Mouse (Mus musculus) CH12.LX (cell line): ENCODE results near the gene Cdh10. TPM values are rescaled to one million over a fixed set of nuclear protein-coding genes. Genes with fewer than 3 reads are reported as not detected.

Experiments
- DNase-seq: peaks from one replicate; pipeline ENCODE4 v3.0.0-alpha.2; 2013; ENCODE audit errors: extremely low read depth
- H3K27ac ChIP-seq: 2 replicates; pipeline ENCODE4 v1.5.1; 2012; ENCODE audit warnings: low read depth, mild to moderate bottlenecking, control low read depth, moderate library complexity; ENCODE audit not compliant: insufficient read depth
- H3K27me3 ChIP-seq: replicated peaks from 2 replicates; pipeline ENCODE3; 2012; ENCODE audit warnings: inconsistent platforms
- H3K36me3 ChIP-seq, 2 experiments: replicated peaks in 1 of 2; 2 replicates each; pipeline versions ENCODE3 to v1.6.1; 2012; ENCODE audit warnings: inconsistent platforms in 1 of 2, low read length in 1 of 2, mild to moderate bottlenecking in 1 of 2, mixed read lengths in 1 of 2, moderate library complexity in 1 of 2; ENCODE audit not compliant: control insufficient read depth in 1 of 2, insufficient read depth in 1 of 2
- H3K4me1 ChIP-seq, 2 experiments: 2 replicates each; pipeline ENCODE4 v1.6.1; 2012; ENCODE audit warnings: inconsistent platforms in 1 of 2, moderate library complexity in 1 of 2; ENCODE audit not compliant: insufficient read depth in 2 of 2, control insufficient read depth in 1 of 2
- H3K4me2 ChIP-seq: 2 replicates; pipeline ENCODE4 v1.6.1; 2012; ENCODE audit warnings: low read depth, mild to moderate bottlenecking, control low read depth; ENCODE audit not compliant: poor library complexity, insufficient read depth, severe bottlenecking
- H3K4me3 ChIP-seq, 3 experiments: fragments of 150-350 bp in 1 of 3; sonication (generic) in 1 of 3; replicated peaks in 1 of 3; 2 replicates each; pipeline versions ENCODE3 to v1.5.1; 2011 to 2012; ENCODE audit warnings: low read depth in 2 of 3, low read length in 2 of 3, mild to moderate bottlenecking in 2 of 3, moderate library complexity in 2 of 3, control low read depth in 1 of 3, improper control_type of control experiment in 1 of 3, inconsistent platforms in 1 of 3, mixed read lengths in 1 of 3; ENCODE audit not compliant: poor library complexity in 1 of 3
- H3K79me2 ChIP-seq: replicated peaks from 2 replicates; pipeline ENCODE4 v1.6.1; 2012; ENCODE audit warnings: mild to moderate bottlenecking, moderate library complexity; ENCODE audit not compliant: control insufficient read depth, poor library complexity, insufficient read depth, severe bottlenecking; ENCODE audit errors: extremely low read depth
- H3K9ac ChIP-seq: 2 replicates; pipeline ENCODE4 v1.6.1; 2012; ENCODE audit warnings: low read depth, mild to moderate bottlenecking, control low read depth, moderate library complexity; ENCODE audit not compliant: insufficient read depth
- H3K9me3 ChIP-seq: replicated peaks from 2 replicates; pipeline ENCODE3; 2012; ENCODE audit warnings: low read length, inconsistent platforms, mixed read lengths
- CHD1 ChIP-seq: IDR thresholded peaks from 2 replicates; pipeline ENCODE4 v1.6.1; 2012; ENCODE audit warnings: low read depth, low read length, improper control_type of control experiment, inconsistent platforms
- E2F4 ChIP-seq: IDR thresholded peaks from 2 replicates; pipeline ENCODE4 v1.6.1; 2011; ENCODE audit warnings: low read depth, low read length, improper control_type of control experiment; ENCODE audit not compliant: insufficient replicate concordance
- ETS1 ChIP-seq: conservative IDR thresholded peaks from 2 replicates; pipeline ENCODE4 v1.6.1; 2012; ENCODE audit warnings: low read depth, mild to moderate bottlenecking, inconsistent platforms, low read length, improper control_type of control experiment, moderate library complexity
- GABPA ChIP-seq: IDR thresholded peaks from 2 replicates; pipeline ENCODE4 v1.6.1; 2012; ENCODE audit warnings: low read depth, low read length, improper control_type of control experiment, inconsistent platforms; ENCODE audit not compliant: insufficient replicate concordance
- IRF4 ChIP-seq: IDR thresholded peaks from 2 replicates; pipeline ENCODE4 v1.6.1; 2014; ENCODE audit warnings: low read depth, mild to moderate bottlenecking, inconsistent platforms, low read length, improper control_type of control experiment
- JUND ChIP-seq: conservative IDR thresholded peaks from 2 replicates; pipeline ENCODE4 v1.6.1; 2011; ENCODE audit warnings: low read depth, low read length, improper control_type of control experiment
- KAT2A ChIP-seq: IDR thresholded peaks from 2 replicates; pipeline ENCODE4 v1.6.1; 2012; ENCODE audit warnings: low read length, improper control_type of control experiment, inconsistent platforms; ENCODE audit not compliant: insufficient replicate concordance
- MEF2A ChIP-seq: IDR thresholded peaks from 2 replicates; pipeline ENCODE4 v1.6.1; 2014; ENCODE audit warnings: low read depth, mild to moderate bottlenecking, inconsistent platforms, low read length, improper control_type of control experiment, borderline replicate concordance
- NELFE ChIP-seq: IDR thresholded peaks from 2 replicates; pipeline ENCODE4 v1.6.1; 2011; ENCODE audit warnings: low read depth, low read length, improper control_type of control experiment
- NRF1 ChIP-seq: IDR thresholded peaks from 2 replicates; pipeline ENCODE4 v1.6.1; 2014; ENCODE audit warnings: low read depth, mild to moderate bottlenecking, inconsistent platforms, low read length, improper control_type of control experiment, moderate library complexity
- POLR2A ChIP-seq: IDR thresholded peaks from 2 replicates; pipeline ENCODE4 v1.6.1; 2011; ENCODE audit warnings: low read depth, mild to moderate bottlenecking, improper control_type of control experiment, low read length
- POLR2AphosphoS2 ChIP-seq: IDR thresholded peaks from 2 replicates; pipeline ENCODE4 v1.6.1; 2011; ENCODE audit warnings: low read depth, low read length, improper control_type of control experiment
- RAD21 ChIP-seq: IDR thresholded peaks from 2 replicates; pipeline ENCODE4 v1.6.1; 2011; ENCODE audit warnings: low read depth, mild to moderate bottlenecking, low read length, improper control_type of control experiment, moderate library complexity
- SMC3 ChIP-seq: IDR thresholded peaks from 2 replicates; pipeline ENCODE4 v1.6.1; 2011; ENCODE audit warnings: low read depth, low read length, improper control_type of control experiment
- TCF12 ChIP-seq: IDR thresholded peaks from 2 replicates; pipeline ENCODE4 v1.6.1; 2014; ENCODE audit warnings: low read depth, mild to moderate bottlenecking, inconsistent platforms, low read length, improper control_type of control experiment
- USF2 ChIP-seq: conservative IDR thresholded peaks from 2 replicates; pipeline ENCODE4 v1.6.1; 2011; ENCODE audit warnings: low read depth, low read length, improper control_type of control experiment
- ZC3H11A ChIP-seq: IDR thresholded peaks from 2 replicates; pipeline ENCODE4 v1.6.1; 2012; ENCODE audit warnings: low read depth, mild to moderate bottlenecking, inconsistent platforms, low read length, improper control_type of control experiment
- ZKSCAN1 ChIP-seq: IDR thresholded peaks from 2 replicates; pipeline ENCODE4 v1.6.1; 2012; ENCODE audit warnings: low read depth, inconsistent platforms, low read length, improper control_type of control experiment, borderline replicate concordance
- dilution Hi-C: fragments of 300-500 bp; cut with MboI; formaldehyde crosslinking; loops from 2 replicates; pipeline ENCODE4 v1.14.3; 2020; ENCODE audit warnings: low sequenced_read_pairs; ENCODE audit not compliant: extremely low pct_unique_long_range_greater_than_20kb, extremely low pct_ligation_motif_present
- in situ Hi-C: fragments of 300-500 bp; cut with MboI; formaldehyde crosslinking; loops from 3 replicates; pipeline ENCODE4 v1.14.3; 2019; ENCODE audit warnings: low sequenced_read_pairs, low pct_ligation_motif_present, low pct_unique_long_range_greater_than_20kb, mixed read lengths
- polyA plus RNA-seq: library from polyadenylated mRNA; unstranded; fragments of >175 nt; gene quantifications from 2 replicates; pipeline ENCODE4 v1.2.1, GENCODE M21; 2012; ENCODE audit warnings: low read depth; ENCODE audit not compliant: insufficient read length
- total RNA-seq, 2 experiments: library from RNA; depleted of rRNA; stranded (reverse); fragments of 300-350 nt in 1 of 2; fragments of >200 nt in 1 of 2; gene quantifications; 2 replicates each; pipeline ENCODE4 v1.2.3; 2012 to 2014

The Cdh10 gene
- total and polyA plus RNA-seq, 3 experiments = not detected

- no peaks in the 10 kb centered on the region for H3K27me3 ChIP-seq
- DNase-seq = no peak
- in situ Hi-C loops = no loop called here
- H3K4me3 ChIP-seq = no peak overlapping the region
- H3K4me1 ChIP-seq = no peaks in the 10 kb centered on the region
- no peak overlapping the region for H3K4me2 ChIP-seq
- no peak overlapping the region for H3K27ac ChIP-seq
- TF ChIP-seq RAD21 = no peak
- no peak for TF ChIP-seq JUND
- no peak for TF ChIP-seq USF2
- TF ChIP-seq ETS1 = no peak
- TF ChIP-seq E2F4 = no peak
- no peak for TF ChIP-seq POLR2A
- no peak for TF ChIP-seq NELFE
- no peak for TF ChIP-seq SMC3
- TF ChIP-seq ZKSCAN1 = no peak
- TF ChIP-seq CHD1 = no peak
- dilution Hi-C loops = no loop called here
- no peaks in the 10 kb centered on the region for H3K36me3 ChIP-seq
- no peak overlapping the region for H3K9ac ChIP-seq
- peaks cover 46% of the 10 kb centered on the region for H3K9me3 ChIP-seq
- H3K79me2 ChIP-seq = no peaks in the 10 kb centered on the region
These were observed 26.1 kb downstream of the Cdh10 start for GRCm38 (mm10) chr15:18844807-18845206.

DNA sequence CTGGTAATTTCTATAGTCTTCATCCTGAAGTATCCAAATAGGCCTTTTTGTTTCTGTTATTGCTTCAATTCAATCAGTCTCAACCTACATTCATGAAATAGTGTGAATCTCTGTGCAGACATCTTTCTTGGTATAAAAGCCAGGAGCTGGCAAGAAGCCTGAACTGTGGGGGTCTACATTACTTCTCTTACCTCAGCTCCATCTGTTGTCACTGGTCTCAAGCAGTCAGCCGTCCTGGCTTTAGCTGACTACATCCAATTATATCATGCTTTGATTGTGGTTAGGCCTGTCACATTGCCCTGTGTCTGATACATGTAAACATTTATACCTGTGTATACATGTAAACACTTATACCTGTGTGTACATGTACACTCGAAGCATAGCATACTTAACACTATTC is 31.8 kb downstream of the Cdh10 start:
- H3K79me2 ChIP-seq = no peaks in the 10 kb centered on the region; the same call in 1 of the 2 replicates
- no peak overlapping the region for H3K4me3 ChIP-seq
- H3K9ac ChIP-seq = no peak overlapping the region
- no peak overlapping the region for H3K27ac ChIP-seq
- no peaks in the 10 kb centered on the region for H3K36me3 ChIP-seq
- DNase-seq = no peak
- H3K27me3 ChIP-seq = no peaks in the 10 kb centered on the region
- peaks cover 42% of the 10 kb centered on the region for H3K9me3 ChIP-seq
- in situ Hi-C loops (no loop called here), dilution Hi-C loops (no loop called here)
- H3K4me1 ChIP-seq = no peaks in the 10 kb centered on the region
- H3K4me2 ChIP-seq = no peak overlapping the region
- TF ChIP-seq NELFE = no peak
- no peak for TF ChIP-seq GABPA
- no peak for TF ChIP-seq POLR2AphosphoS2
- no peak for TF ChIP-seq NRF1
- TF ChIP-seq SMC3 = no peak
- no peak for TF ChIP-seq TCF12
- TF ChIP-seq IRF4 = no peak
- no peak for TF ChIP-seq CHD1
- TF ChIP-seq E2F4 = no peak
- TF ChIP-seq MEF2A = no peak
- no peak for TF ChIP-seq ZC3H11A
- no peak for TF ChIP-seq KAT2A
